Mouse (Mus musculus) lung, postnatal 14 days (tissue): ENCODE measurements at regions not wholly inside any gene's neighbourhood (a gene's known extent, or its start where the extent isn't known, plus 50 kb on each side); places are given as distances from the start of the nearest gene placed in this dataset.

Experiments
- DNase-seq: peaks from one replicate; pipeline ENCODE4 v3.0.0; 2021

DNA sequence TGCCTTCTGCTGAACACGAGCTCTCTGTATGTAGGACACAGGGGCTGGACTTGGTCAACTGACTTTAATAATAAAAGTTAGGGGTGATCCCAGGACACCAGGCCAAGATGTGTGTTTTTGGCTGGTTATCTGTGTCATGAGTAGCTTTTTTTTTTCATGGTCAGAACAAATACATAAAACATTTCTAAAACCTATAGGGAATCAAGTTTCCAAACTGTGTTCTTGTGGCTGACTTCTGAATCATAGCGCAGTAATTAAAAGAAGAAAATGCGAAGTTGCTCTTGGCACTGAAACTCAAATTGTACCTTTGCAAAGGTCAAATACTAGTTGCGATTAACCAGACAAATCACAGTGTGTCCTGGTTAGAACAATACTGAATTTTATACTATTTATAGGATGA, 189.5 kb upstream of the Maf start:
- no peak for DNase-seq

DNA sequence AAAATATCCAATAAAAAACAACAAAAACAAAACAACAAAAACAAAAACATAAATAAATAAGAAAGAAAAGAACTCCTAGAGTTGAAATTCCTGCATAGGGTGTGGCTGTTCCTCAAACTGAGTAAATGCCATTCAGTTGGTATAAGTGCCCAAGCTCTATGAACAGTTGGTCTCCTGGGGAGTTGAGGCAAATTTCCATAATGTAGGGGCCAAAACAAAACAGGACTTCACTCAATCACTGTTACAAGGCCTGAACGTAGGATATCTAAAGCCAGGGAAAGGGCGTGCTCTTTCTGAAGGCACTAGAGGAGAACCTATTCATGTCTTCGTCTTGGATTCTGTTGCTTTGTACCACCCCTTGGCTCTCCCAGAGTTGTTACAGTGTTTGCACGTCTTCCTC, 188.5 kb upstream of the Maf start:
- DNase-seq: no peak

DNA sequence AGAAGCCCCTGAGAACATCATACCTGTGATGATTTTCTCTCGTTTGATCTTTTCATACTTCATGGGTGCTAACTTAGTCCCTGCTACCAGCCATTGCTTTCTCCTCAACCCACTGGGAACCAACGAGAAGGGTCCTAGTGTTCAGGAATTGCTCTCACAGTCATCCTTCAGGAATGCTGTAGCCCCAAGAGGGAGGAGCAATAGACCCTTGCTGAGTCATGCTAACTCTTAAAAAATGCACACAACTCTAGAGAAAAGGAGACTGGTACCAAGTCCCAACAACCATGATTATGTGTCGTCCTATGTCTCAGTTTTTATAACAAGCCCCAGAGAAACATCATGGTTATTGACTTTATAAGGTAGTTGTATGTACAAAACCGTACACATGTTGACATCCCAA, 180.7 kb upstream of the Maf start:
- DNase-seq: no peak

DNA sequence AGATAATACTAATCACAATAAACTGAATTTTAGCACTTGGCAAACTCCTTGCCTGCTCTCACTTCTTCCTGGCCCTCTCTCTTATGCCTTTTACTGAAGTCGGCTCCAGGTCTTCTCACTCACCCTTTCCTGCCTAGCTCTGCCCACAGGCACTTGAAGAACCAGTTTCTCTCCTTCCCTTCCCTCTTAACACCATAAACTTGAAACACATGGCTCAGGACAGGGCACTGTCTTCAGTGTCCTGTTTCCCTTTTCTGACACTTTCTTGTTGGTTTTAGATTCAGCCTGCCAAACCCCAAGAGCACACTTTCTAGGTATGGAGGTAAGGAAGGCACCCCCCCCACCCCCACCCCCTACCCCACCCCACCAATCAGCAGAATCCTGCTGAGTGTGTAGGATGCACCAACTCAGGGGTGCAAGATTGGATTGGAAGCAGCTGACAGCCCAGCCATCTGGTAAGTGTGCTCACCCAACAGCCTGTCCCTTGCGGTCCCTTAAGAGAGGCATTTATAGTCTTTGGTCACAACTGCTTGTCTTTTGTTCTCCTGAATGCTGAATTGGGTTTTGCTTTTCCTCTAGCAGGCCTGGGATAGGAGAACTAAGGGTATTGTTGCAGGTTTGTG, 177.6 kb upstream of the Maf start:
- no peak for DNase-seq

DNA sequence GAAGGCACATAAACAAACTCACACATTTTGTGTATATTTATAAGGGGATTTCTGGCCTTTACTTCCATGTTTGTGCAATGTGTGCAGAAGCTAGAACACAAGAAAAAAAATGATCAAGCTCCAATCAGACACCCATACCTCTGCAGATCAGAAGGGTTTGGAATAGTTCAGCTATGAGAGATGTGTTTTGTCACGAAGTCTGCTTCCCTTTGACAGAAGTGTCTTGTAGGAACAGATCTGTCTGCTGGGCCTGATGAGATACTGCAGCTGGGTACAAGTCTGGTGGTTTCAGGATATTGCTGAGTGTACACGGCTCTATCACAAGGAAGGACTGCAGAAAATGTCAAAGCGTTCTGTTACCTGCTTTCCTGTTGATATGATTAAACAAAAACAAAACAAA, 176.2 kb upstream of the Maf start:
- no peak for DNase-seq

DNA sequence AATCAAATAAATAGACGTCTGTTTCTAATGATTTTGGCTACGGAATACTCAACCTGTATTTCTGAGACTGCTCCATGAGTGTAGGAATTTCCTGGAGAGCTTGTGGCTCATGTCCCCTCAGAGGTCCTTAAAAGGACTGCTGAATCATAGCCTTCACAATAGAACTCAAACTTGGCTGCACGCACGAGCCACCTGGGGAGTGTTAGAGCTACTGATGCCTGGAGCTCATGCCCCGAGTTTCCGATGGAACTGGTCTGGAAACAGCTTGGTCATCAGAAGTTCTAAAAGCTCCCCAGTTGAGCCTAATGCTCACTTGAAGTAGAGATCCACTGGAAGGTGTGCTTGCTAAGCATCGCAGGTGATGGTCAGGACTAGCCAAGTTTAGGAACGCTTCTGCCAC, 174.3 kb upstream of the Maf start:
- no peak for DNase-seq

DNA sequence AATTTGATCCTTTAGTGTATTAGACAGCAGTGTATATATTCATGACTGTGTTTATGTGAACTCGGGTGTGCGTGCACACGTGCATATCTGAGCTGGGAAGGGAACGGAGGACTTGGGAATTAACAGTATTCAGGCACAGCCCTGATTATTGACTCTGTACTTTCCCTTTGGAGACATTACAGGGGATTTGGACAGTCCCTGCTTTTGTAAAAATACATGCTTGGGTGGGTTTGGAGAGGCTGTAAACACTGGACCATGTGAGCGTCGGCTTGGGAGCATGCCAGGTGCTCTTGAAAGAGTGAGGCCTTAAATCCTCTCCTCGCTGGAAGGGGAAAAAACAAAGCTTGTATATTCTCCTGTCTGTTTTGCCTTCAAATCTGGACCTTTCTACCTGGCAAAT, 167.2 kb upstream of the Maf start:
- peak; percentile 26 for DNase-seq

DNA sequence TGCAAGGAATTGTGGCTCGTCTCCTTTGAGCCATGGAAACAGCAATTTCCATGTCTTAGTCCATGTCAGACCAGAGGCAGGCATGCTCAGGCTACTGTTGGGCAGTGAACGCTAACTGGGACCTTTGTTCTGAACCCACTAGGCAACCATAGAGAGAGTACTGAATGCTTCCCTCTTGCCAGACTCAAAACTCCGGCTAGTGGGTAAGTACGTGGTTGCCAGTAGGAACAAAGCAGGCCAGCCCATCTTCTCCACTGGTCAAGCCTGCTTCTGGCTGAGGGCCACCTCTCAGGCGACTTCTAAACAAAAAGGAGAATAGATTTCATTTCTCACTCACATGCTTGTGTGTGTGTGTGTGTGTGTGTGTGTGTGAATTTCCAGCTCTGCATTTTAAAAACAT, 163.8 kb upstream of the Maf start:
- no peak for DNase-seq

DNA sequence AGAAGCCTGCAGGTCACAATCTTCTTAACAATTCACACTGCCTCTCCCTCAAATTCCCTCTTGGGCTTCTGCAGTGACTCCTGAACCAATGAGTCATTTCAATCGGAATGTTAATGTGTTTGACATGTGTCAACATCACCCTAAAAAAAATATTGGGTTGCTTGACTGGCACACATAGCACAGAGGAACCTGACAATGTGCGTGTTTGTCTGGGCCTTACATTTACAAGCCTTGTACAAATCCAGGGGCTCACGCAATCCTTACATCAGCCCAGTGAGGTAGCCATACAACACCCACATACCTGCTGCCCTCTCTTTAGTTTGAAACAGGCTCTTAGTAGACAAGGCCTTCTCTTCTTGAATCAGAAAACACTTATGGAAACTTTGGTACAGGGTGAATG, 153.8 kb upstream of the Maf start:
- no peak for DNase-seq

DNA sequence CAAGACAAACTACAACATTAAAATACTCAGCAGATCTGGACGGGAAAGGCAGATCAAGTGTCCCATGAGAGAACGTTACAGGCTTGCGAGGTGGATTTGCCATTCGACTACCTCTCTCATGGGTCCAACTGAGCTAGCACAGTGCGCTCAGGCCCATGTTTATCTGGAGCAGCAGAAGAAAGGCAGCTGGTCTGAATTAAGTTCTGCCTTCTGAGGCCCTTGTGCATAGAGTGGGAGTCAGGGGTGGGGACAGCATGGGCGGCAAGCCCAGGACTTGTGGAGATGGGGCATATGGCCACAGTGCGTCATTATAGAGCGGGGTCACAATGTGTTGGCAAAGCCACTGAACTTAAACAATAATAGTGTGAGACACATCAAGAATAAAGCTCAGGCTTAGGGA, 151.8 kb upstream of the Maf start:
- DNase-seq: no peak

DNA sequence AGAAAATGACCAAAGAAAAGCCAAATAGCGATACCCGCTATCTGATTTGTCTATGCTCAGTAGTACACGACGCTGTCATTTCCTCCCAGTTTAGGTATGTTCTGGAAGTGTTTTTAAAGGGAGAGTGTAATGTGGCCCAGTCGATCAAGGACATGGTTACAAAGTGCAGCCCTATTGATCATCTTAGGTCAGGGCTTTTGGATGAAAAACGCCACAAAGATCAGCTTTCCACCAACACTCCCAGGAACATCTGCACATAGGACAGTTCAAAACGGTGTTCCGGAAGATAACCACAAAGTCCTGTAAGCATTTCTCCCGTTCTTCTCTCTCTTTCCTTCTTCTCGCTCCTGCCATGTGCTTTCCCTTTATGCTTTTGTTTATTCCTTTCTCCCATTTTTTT, 149.2 kb upstream of the Maf start:
- no peak for DNase-seq

DNA sequence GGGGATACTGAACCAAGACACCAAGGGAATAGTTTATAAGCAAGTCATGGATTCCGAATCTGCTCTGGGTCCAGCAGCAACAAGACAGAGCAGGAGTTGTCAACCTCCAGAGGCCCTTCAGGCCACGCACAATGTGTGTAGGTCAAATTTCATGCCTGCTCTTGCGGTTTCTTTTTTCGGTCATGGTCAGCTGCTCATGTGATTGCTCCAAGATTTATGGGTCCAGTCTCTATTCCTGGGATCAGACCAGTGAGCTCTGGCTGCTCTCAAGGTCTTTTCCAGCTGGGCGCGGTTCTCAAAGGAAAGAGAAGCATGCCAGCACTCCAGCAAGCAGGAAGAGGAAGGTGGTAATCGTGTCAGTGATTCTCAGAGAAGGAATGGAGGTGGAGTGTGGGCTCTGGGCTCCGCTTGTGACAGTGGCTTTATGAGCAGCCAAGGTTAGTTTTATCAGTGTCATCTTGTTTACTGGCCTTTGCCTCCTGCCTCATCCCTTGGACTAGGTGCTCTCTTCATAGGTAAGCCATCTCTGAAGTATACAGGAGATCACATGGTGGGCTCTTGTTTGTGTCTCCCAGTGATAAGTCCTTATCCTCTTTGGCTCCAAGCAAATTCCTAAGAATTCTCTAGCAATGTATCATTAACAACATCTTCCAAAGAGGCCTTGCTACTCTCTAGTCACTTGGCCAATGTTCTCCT, 148.5 kb upstream of the Maf start:
- DNase-seq: no peak

DNA sequence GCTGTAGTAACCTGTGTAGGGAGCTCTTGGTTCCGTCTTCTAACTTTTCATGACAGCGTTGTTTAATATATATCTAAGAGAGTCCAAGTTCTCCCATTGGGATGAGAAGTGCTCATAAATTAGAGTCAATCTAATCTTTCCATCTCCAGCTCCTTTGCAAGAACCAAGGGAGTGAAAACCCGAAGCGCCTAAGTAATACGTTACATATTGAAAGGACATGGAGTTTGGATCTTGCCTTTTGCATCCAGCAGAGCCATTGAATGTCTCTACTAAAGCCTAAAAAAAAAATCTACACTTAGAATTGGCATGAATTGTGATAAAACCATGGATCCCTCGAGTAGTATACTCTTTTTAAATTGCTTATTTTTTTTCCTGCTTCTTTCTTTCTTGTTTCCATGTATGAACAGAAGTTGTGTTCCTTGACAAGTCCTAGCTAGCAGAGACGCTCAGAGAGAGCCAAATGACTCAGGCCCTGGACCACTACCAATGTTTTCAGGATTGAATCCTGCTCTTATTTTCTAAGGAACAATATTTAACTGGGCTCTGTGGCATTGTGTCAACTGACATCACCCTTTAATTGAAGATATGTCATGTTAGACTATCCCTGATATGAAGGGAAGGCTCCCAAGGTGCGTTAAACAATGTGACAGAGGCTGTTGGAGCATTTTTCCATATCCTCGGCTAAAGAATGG, 146.8 kb upstream of the Maf start:
- DNase-seq: peak; percentile 19

DNA sequence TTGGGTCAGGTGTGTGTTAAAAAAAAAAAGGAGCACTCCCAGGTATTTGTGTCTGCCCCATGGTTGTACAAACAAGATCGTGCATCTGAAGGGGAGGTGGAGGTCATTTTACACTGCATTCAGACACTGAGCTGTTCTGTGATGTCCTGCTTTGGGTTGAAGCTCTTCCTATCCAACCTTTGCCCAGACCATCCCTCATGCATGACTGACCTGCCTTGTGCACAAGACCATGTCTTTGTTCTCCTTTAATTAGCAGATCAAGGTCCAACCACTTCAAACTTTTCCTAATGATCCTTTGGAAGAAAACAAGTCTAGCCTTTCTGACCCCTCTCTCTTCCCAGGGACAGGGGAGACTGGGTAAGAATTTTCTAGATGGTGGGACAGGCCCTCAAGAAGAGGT, 143.0 kb upstream of the Maf start:
- no peak for DNase-seq

DNA sequence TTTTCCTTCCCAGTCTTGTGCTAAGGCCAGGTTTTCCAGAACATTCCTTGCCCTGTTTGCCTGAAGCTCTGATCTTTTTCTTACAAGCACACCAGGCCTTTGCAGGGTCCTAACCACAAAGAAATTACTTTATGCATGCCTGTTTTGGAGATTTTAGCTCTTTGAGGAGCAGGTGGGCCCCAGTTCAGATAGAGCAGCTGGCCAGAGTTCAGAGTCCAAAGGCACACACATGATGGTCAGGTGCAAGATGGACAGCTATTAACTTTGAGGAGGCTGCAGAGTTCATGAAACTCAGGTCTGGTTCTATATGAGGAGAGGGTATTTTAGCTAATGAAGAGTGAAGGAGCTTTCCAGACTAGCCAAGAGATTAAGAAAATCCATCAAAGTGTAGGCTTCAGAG, 125.8 kb upstream of the Maf start:
- no peak for DNase-seq

DNA sequence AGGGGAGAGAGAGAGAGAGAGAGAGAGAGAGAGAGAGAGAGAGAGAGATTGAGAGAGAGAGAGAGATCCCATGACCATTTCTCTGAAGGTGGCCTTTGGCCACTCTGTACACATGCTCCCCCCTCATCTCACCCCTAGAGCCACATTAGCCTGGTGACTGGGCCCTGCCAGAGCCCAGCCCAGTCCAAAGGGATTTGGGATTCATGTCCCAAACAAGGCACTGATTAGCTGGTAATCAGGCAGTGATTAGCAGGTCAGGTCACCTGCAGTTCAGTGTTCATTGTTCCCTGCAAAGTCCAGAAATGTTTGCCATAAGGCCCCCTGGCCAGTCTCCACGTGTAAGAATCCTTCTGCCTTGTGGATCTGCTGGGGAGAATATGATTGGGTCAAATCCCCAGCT, 124.1 kb upstream of the Maf start:
- DNase-seq: no peak

DNA sequence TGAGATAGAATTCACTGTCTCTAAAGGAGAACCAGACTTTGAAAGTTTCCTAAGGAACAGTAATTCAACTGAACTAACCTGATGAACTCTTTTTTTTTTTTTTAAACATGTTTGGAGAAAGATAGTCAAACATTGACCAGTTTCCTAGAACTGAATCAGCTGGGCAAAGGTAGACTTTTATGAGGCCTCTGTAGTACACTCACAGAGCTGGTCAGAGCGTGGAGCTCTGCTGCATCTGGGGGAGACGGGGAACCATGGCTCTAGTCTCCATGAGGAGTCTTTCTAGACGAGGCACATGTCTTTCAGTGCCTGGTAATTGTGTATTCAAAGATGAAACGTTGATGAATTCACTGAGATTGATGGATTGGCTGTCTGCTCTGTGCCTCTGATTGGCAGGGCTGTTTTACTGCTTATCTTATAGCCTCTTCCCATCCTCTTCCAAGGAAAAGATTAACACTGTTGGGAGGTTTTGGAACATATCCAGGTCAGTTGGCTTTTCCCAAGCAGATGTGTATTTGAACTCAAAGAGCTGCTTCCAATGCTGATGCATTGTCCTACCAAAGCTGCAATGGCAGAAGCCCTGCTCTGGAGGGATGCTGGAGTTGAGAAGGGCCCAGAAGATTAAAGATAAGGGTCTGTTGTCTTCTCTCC, 122.5 kb upstream of the Maf start:
- DNase-seq: no peak

DNA sequence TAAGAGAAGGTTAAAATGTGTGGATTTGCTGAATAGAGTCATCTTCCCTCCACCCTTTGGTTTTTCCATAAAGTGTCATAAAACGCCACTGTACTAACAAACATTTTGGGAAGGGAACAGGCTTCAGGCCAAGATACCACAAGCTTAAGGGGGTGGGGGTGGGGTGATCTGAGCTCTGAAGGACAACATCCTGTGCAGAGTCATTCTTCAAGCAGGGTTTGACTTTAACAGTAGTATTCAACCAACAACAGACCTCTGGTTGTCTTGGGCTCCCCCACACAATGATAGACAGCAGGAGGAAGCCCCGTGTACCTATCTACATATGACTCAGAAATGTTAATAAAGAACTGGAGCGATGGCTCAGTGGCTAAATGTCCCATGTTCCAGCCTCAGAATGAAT, 118.9 kb upstream of the Maf start:
- no peak for DNase-seq

DNA sequence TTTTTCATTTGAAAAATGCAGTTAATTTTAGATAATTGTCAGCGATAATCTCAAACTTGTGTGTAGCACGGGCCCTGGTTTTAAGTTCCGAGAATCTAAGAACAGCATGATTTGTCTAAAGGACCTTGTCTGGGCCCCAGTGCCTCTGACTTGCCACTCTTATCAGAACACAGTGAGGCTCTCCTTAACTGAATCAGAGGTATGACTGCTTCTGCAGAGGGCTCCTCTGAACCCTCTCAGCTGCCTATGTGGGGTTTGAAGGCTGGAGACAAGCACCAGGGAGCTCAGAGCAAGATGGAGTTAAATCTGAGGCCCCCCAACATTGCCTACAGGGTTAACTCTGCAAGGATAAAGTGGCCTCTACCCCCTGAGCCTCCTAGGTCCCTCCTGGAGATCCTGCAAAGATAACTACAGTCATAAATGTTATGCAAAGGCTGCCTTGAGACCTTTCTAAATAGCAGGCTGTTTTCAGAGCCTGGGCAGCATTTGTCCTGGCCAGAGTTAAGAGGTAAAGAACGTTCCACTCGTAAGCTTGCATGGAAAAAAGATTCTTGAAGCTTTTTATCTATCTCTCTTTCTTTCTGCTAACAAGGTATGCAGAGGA, 118.4 kb upstream of the Maf start:
- no peak for DNase-seq

DNA sequence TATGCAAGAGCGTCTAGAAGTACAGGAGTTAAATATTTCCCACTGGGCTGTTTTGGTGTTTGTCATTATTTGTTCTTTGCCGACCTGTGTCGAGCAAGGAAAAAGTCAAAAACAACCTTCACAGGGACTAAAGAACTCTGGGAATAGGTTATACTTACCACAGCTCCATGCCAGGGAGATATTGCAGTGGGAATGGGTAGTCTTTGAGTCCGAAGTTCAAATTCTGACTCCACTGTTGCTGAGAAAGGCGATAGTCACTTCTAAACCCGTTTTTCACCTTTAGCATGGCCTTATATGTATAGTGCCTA, 116.8 kb upstream of the Maf start:
- DNase-seq: no peak

DNA sequence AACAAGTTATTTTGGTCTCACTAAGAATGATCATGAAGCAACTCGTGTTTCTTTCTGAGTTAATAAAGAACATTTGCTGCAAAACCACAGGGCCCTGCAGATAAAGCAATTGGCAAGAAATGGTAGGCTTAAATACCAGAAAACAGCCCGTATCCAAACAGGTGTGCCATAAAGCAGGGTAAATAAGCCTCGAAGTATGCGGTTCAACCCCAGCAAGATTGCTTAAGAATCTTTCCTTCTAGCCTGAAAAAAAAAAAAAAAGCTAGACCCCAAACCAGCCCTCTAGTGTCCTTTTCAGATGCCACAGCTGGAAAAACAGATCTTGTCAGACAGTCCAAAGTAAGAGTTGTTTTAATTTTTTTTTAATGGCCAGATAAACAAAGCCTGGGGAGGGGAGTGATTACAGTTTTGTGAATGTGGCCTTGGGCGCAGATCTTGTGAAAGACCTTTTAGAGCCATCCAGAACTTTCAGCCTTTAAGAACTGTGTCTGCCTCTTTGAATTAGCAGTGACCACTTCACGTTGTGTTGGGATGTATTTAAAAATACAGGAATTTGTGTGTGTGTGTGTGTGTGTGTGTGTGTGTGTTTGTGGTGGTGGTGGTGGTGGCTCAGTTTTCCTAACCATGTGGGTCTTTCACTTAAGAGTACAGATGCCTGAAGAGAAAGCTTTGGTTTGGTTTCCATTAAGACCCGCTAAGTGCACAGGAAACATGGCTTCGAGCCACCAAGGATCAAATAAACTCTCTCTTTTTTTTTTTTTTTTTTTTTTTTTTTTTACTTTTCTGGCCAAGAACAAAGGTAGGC, 116.3 kb upstream of the Maf start:
- DNase-seq: no peak

DNA sequence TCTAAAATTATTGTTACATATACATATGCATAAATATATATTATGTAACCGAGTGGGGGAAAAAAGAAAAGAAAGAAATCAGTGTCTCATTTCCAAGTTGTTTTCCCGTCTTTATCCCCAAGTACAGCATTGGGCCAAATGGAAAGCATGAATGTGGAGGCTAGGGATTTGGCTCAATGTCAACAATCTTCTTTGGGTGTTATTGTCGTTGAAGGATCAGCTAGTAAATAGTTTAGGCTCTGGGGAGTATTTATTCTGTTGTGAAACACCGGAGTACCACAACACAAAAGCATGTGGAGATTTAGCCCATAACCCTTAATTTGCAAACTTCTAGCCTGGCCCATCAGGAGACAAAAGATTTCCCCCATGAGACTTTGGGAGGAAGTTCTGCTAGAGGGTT, 105.8 kb upstream of the Maf start:
- DNase-seq: no peak

DNA sequence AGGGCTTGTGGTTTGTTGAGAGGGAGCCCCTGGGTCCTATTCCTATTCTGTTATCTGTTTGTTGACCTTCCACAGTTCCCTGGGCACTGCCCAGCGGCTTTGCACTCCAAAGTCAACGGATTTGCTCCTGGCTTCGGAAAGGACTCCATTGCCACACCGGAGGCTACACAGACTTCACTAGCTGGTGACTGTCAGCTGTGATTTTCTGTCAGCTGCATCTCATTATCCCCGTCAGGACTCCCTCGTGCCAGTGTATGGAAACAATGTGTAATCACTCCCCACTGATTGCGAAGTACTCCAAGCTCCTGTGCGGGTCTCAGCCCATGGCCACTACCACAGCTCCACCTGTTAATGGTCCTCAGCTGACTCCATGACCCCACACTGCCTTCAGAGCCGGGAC, 99.0 kb upstream of the Maf start:
- DNase-seq: no peak
